Mouse (Mus musculus) neural tube, embryonic 14.5 days (tissue): ENCODE results near the gene Kif1a. TPM values are rescaled to one million over a fixed set of nuclear protein-coding genes. Genes with fewer than 3 reads are reported as not detected.

ENCODE experiments used
- ATAC-seq: fragments of 200-750 bp; cut with Nextera tagmentation; 2 replicates; pipeline ENCODE4 v1.8.0; 2017; ENCODE audit warnings: low read depth, mild to moderate bottlenecking, moderate TSS enrichment, moderate library complexity
- H3K27ac ChIP-seq: fragments of 300-500 bp; sonication (generic); 2 replicates; pipeline ENCODE4 v1.5.1; 2014; ENCODE audit warnings: low read depth, mild to moderate bottlenecking, control low read depth, low read length, moderate library complexity, mixed read lengths
- H3K27me3 ChIP-seq: fragments of 300-500 bp; sonication (generic); 2 replicates; pipeline ENCODE4 v1.6.1; 2014; ENCODE audit warnings: low read length; ENCODE audit not compliant: control insufficient read depth, insufficient read depth
- H3K36me3 ChIP-seq: fragments of 300-500 bp; sonication (generic); 2 replicates; pipeline ENCODE4 v1.6.1; 2014; ENCODE audit warnings: low read length, mixed read lengths; ENCODE audit not compliant: control insufficient read depth, insufficient read depth
- H3K4me1 ChIP-seq: fragments of 300-500 bp; sonication (generic); 2 replicates; pipeline ENCODE4 v1.6.1; 2014; ENCODE audit warnings: low read length; ENCODE audit not compliant: control insufficient read depth, insufficient read depth
- H3K4me2 ChIP-seq: fragments of 300-500 bp; sonication (generic); 2 replicates; pipeline ENCODE4 v1.6.1; 2014; ENCODE audit warnings: mild to moderate bottlenecking, low read depth, low read length, control low read depth
- H3K4me3 ChIP-seq: fragments of 300-500 bp; sonication (generic); 2 replicates; pipeline ENCODE4 v1.5.1; 2014; ENCODE audit warnings: low read depth, low read length, control low read depth, mixed read lengths
- H3K9ac ChIP-seq: fragments of 300-500 bp; sonication (generic); replicated peaks from 2 replicates; pipeline ENCODE4 v1.6.1; 2014; ENCODE audit warnings: low read depth, mild to moderate bottlenecking, control low read depth, low read length, mixed read lengths
- H3K9me3 ChIP-seq: fragments of 300-500 bp; sonication (generic); 2 replicates; pipeline ENCODE4 v1.6.1; 2016; ENCODE audit warnings: low read length; ENCODE audit not compliant: control insufficient read depth
- WGBS: fragments of 180-500 bp; shearing (Covaris S2); extraction: QIAGEN DNeasy Blood & Tissue Kit; methylation state at CpG from one replicate; pipeline ENCODE4 v1.1.7; 2014; 5-methylcytosine and 5-hydroxymethylcytosine counted together
- polyA plus RNA-seq: library from polyadenylated mRNA; unstranded; fragments of >200 nt; fragmentation: Nextera tagmentation; extraction: Ambion mirVana; gene quantifications from 2 replicates; pipeline ENCODE4 v1.2.1, GENCODE M21; 2014

Gene Kif1a
- polyA plus RNA-seq, 1 experiment from 2014 or later: 438 TPM

- peak; percentile 67 for ATAC-seq
- H3K4me1 ChIP-seq: peaks cover 3% of the 10 kb centered on the region; the same call in 1 of the 2 replicates
- peak overlapping the region; percentile 62; the same call in 1 of the 2 replicates for H3K27ac ChIP-seq
- H3K36me3 ChIP-seq: peaks cover 57% of the 10 kb centered on the region
- H3K27me3 ChIP-seq: no peaks in the 10 kb centered on the region
- no peaks in the 10 kb centered on the region for H3K9me3 ChIP-seq
- H3K4me2 ChIP-seq: no peak overlapping the region
- 31% methylated on average over 3 of the region's 3 CpGs for WGBS
- H3K9ac ChIP-seq: no peak overlapping the region
- H3K4me3 ChIP-seq: no peak overlapping the region
Observed at GRCm38 (mm10) chr1:93079602-93080001, 22.1 kb downstream of the Kif1a start.

DNA sequence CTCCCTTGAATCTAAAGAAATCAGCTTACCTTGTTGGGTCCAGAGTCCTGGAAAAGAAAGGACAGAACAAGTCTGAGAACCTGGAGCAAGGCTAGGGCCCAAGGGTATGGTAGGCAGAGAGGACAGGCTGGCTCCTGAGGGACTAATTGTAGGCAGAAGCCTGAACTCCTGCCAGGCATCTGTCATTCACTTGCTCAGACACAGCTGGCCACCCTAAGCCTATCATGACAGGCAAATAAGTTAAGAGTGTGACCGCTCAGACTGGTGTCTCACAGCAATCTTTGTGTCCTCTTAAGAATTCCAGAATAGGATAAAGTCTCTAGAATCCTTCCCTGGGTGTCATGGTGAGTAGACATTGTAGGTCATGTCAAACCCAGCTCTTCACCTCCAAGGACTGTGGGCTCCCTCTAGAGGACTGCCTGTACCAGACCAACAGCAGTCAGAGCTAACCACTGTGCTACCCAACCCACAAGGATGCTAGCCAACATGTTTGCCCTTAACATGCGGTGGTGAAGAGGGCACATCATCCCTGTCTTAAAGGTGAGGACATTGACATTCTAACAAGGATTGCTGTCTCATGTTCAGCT is 29.4 kb downstream of the Kif1a start:
- H3K36me3 ChIP-seq: peaks cover 85% of the 10 kb centered on the region
- no peaks in the 10 kb centered on the region for H3K9me3 ChIP-seq
- no peak overlapping the region for H3K4me2 ChIP-seq
- no peak overlapping the region for H3K4me3 ChIP-seq
- 87% methylated on average over 2 of the region's 2 CpGs for WGBS
- H3K4me1 ChIP-seq: no peaks in the 10 kb centered on the region
- no peak for ATAC-seq
- no peak overlapping the region for H3K9ac ChIP-seq
- no peak overlapping the region for H3K27ac ChIP-seq
- no peaks in the 10 kb centered on the region for H3K27me3 ChIP-seq

GRCm38 (mm10) chr1:93071487-93071971 is 30.2 kb downstream of the Kif1a start:
- 77% methylated on average over 18 of the region's 18 CpGs for WGBS
- H3K9ac ChIP-seq: no peak overlapping the region
- no peaks in the 10 kb centered on the region for H3K4me1 ChIP-seq
- no peak overlapping the region for H3K27ac ChIP-seq
- no peak overlapping the region for H3K4me3 ChIP-seq
- 0 out of 2 replicates have a peak, but pooled peaks have one; percentile 28 for ATAC-seq
- no peak overlapping the region for H3K4me2 ChIP-seq
- peaks cover 83% of the 10 kb centered on the region for H3K36me3 ChIP-seq
- H3K9me3 ChIP-seq: no peaks in the 10 kb centered on the region
- no peaks in the 10 kb centered on the region for H3K27me3 ChIP-seq

GRCm38 (mm10) chr1:93070881-93071280 is 30.9 kb downstream of the Kif1a start:
- Histone ChIP-seq H3K9ac (no peak overlapping the region), H3K9me3 (no peaks in the 10 kb centered on the region), H3K27me3 (no peaks in the 10 kb centered on the region), H3K4me3 (no peak overlapping the region), H3K36me3 (peaks cover 83% of the 10 kb centered on the region), H3K4me1 (no peaks in the 10 kb centered on the region), H3K4me2 (no peak overlapping the region), H3K27ac (no peak overlapping the region)
- ATAC-seq: no peak
- 86% methylated on average over 5 of the region's 5 CpGs for WGBS

DNA sequence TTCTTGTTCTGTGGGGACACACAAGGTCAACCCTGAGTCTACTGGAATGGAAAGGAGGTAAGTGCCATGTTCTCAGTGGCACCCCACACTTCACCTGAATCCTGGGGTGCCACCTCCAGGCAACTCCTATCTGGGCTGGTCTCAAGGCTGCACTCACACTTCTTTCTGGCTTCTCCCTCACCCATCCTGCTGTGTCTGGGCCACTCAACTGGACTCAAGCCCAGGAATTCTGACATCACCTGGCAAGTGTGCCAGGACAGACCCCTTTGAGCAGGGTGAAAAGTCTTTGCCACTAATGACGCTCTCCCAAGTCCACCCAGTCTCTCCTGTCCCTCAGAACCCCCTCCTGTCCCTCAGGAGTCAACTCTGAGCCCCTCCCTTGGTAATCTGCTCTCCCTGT is 33.2 kb downstream of the Kif1a start:
- no peak for ATAC-seq
- Histone ChIP-seq H3K27me3 (no peaks in the 10 kb centered on the region), H3K4me3 (no peak overlapping the region), H3K27ac (no peak overlapping the region), H3K4me1 (no peaks in the 10 kb centered on the region), H3K9ac (no peak overlapping the region), H3K36me3 (peaks cover 82% of the 10 kb centered on the region), H3K4me2 (no peak overlapping the region), H3K9me3 (no peaks in the 10 kb centered on the region)
- 94% methylated on average over 1 of the region's 1 CpGs for WGBS

- Histone ChIP-seq H3K4me1 (no peaks in the 10 kb centered on the region), H3K27ac (no peak overlapping the region), H3K4me2 (no peak overlapping the region), H3K27me3 (no peaks in the 10 kb centered on the region), H3K4me3 (no peak overlapping the region), H3K9ac (no peak overlapping the region), H3K36me3 (peaks cover 82% of the 10 kb centered on the region), H3K9me3 (no peaks in the 10 kb centered on the region)
- 86% methylated on average over 6 of the region's 6 CpGs for WGBS
- no peak for ATAC-seq
Observed at GRCm38 (mm10) chr1:93065654-93066053, 36.1 kb downstream of the Kif1a start.

DNA sequence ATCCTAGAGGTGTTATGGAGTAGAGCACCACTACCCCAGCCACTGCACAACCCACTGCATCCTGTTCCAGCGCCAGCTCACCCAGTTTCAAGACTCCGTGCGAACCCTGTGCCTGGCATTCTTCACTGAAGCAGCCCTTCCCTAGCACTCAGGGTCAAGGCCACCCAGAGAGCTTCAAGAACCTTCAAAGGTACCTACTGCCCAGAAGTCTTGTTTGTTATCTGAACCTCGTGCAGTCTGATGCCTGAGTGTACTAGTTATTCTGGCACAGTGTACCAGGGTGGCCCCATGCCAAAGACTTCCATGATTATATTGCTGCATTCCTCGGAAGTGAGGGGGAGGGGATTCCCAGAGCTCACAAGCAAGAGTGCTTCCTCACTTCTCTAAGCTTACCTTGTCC is 38.1 kb downstream of the Kif1a start:
- Histone ChIP-seq H3K36me3 (peaks cover 87% of the 10 kb centered on the region), H3K4me3 (no peak overlapping the region), H3K9me3 (no peaks in the 10 kb centered on the region), H3K4me2 (no peak overlapping the region), H3K4me1 (no peaks in the 10 kb centered on the region), H3K27ac (no peak overlapping the region), H3K9ac (no peak overlapping the region), H3K27me3 (no peaks in the 10 kb centered on the region)
- 81% methylated on average over 5 of the region's 5 CpGs for WGBS
- ATAC-seq: 0 out of 2 replicates have a peak, but pooled peaks have one; percentile 19

DNA sequence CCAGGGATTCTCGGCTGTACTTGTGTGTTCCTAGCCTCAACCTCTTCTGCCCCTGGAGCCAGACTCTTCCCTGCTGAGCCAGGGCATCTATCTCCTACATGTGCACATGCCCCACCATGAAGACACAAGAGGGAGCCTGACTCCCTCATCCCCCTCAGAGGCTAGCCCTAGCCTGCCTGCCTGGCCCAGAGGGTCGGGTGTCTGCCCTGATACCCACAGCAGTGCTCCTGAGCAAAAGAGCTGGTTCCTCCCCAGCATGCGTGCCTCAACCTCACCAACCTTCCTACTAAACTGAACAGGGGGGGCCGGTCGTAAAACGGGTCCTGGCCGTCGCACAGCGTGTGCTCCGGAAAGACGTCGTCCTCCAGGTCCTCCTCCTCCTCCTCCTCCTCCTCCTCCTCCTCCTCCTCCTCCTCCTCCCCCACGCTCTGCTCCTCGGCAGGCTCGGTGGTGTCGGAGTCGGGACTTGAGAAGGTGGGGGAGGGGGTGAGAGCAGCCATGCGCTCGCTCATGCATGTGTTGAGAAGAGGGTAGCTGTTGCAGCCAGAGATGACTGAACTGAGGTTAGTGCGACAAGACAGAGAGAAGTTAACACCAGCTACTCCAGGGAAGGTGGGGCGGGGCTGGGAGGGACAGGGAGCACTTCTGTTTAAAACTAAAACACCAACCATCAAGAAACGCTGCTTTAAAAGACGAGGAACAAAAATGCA is 50.5 kb downstream of the Kif1a start:
- Histone ChIP-seq H3K36me3 (peaks cover 75% of the 10 kb centered on the region), H3K27ac (no peak overlapping the region), H3K9ac (no peak overlapping the region), H3K4me1 (no peaks in the 10 kb centered on the region), H3K4me3 (no peak overlapping the region), H3K27me3 (no peaks in the 10 kb centered on the region), H3K9me3 (no peaks in the 10 kb centered on the region), H3K4me2 (no peak overlapping the region)
- ATAC-seq: no peak
- WGBS: 36% methylated on average over 22 of the region's 23 CpGs

DNA sequence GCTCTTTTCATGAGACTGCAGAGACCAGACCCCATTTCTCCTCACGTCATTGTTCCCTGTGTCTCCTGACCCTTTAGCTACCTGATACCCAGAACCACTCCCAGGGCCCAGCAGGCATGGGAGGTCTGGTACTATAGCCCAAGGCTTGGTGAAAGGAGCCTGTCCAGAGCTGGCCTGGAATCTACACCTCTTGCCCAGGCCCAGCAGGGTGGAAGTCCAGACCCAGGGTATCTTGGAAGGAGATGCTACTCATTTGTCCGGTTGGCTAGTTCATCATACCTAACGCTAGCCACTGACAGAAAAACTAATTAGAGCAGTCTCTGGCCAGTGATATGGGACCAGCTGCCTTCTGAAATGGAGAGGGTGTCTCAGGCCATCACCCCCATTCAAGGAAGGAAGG is 51.7 kb downstream of the Kif1a start:
- no peaks in the 10 kb centered on the region for H3K4me1 ChIP-seq
- no peaks in the 10 kb centered on the region for H3K27me3 ChIP-seq
- ATAC-seq: no peak
- 88% methylated on average over 3 of the region's 3 CpGs for WGBS
- H3K4me3 ChIP-seq: no peak overlapping the region
- no peak overlapping the region for H3K4me2 ChIP-seq
- no peaks in the 10 kb centered on the region for H3K9me3 ChIP-seq
- H3K36me3 ChIP-seq: peaks cover 71% of the 10 kb centered on the region
- no peak overlapping the region for H3K9ac ChIP-seq
- no peak overlapping the region for H3K27ac ChIP-seq
